Mouse (Mus musculus): ENCODE results near the gene Harbi1.
"Not testable (repeated sequence)": the region's sequence is repeated elsewhere in the genome, so short reads cannot be mapped to it uniquely, and the experiment has no call there.

The Harbi1 gene

GRCm38 (mm10) chr2:91718276-91718675, 7.6 kb downstream of the Harbi1 start:
- DNase-seq: no peak

- no peak for DNase-seq
These were observed 12.7 kb downstream of the Harbi1 start for GRCm38 (mm10) chr2:91723382-91723781.

DNA sequence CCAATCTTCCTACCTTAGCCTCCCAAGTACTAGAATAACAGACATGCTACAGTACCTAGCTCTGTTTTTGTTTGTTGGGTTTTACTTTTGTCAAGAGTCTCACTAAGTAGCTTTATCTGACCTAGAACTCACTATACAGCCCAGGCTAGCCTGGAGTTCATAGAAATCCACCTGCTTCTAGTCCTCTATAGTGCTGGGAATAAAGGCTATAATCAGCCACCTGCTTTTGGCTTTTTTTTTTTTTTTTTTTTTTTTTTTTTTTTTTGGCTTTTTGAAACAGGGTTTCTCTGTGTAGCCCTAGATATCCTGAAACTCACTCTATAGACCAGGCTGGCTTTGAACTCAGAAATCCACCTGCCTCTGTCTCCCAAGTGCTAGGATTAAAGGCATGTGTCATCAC, 13.3 kb downstream of the Harbi1 start:
- DNase-seq: no peak

DNA sequence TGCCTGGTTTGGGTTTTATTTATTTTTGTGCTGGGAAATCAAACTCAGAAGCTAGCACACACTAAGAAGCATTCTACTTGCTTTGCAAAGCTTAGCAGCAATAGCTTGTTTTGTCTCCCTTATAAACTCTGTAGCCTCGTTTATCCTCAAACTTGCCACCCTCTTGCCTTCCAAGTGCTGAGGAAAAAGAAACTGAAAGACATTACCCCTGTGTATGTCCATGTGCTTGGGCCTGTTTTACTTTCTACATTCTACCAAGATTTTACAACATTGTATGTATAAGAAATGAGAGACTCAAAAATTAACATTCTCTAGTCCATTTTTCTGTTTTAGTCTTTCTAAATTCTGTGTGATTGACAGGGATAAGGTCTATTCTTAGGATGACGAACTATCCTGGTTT, 14.1 kb downstream of the Harbi1 start:
- no peak for DNase-seq

DNA sequence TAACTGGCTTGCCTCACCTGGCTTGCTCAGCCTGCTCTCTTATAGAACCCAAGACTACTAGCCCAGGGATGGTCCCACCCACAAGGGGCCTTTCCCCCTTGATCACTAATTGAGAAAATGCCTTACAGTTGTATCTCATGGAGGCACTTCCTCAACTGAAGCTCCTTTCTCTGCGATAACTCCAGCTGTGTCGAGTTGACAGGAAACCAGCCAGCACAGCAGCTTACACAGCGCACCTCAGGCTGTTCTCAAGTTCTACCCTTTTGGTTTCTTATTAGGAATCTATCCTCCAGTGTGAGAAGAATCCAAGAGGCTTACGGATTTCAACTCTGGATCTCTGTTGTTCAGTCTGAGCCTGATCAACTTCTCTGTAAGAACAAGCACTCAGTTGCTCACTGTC, 14.8 kb downstream of the Harbi1 start:
- not testable (repeated sequence) for DNase-seq

- no peak for DNase-seq
These were observed 16.4 kb downstream of the Harbi1 start for GRCm38 (mm10) chr2:91727011-91727410.

DNA sequence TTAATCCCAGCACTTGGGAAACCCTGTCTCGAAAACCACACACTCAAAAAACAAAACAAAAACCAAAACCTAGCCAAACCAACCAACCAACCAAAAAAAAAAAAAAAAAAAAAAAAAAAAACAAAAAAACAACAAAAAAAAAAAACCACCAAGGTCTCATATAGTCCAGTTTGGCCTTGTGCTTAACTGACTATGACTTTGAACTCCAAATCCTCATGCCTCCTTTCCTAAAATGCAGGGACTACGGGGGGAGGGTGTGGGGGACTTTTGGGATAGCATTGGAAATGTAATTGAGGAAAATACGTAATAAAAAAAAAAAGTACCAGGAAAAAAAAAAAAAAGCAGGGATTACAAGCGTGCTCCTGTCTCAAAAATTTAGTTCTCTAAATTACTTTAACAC, 18.9 kb downstream of the Harbi1 start:
- no peak for DNase-seq

GRCm38 (mm10) chr2:91729971-91730821, 19.5 kb downstream of the Harbi1 start, which contains the start of gene Ambra1:
Gene Ambra1, plus strand, starts transcription at chr2:91730134.
- peak; percentile 90 for DNase-seq

DNA sequence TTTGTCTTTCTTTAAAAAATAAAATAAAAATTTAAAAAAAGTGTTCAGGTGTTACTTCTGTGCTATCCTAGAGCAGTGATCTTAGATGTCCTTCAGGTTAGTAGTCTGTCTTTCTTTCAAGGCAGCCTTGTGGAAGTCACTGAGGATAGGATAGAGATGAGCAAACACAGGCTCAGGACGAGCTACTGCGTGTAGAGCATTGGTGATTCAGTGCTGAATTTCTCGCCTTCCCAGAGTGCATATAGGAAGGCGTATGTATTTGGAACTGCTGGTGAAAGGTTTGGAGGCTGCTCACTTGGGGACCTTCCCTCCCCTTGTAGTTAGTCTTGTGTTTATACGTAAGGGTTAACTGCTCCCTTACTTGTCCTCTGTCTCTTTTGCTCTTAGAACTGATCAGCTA, 24.6 kb downstream of the Harbi1 start:
- no peak for DNase-seq

- DNase-seq: no peak
These were observed 28.9 kb downstream of the Harbi1 start for GRCm38 (mm10) chr2:91739586-91739985.

DNA sequence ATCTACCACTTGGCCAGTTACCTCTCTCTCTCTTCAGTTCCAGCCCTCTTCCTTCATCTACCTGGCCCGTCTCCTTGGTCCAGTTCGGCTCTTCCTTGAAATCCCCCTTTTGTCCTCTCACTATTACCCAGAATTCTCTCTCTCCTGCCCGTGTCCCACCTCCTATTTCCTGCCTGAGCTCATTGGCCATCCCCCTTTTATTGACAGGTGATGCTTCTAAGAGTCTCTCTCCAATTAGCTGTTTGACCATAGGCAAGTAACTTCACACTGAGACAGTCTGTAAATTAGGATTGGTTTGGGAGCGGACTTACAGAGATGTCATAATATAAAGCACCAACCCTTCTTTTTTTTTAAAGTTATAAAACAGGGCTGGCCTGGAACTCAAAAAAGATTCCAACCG, 34.0 kb downstream of the Harbi1 start:
- DNase-seq: no peak

DNA sequence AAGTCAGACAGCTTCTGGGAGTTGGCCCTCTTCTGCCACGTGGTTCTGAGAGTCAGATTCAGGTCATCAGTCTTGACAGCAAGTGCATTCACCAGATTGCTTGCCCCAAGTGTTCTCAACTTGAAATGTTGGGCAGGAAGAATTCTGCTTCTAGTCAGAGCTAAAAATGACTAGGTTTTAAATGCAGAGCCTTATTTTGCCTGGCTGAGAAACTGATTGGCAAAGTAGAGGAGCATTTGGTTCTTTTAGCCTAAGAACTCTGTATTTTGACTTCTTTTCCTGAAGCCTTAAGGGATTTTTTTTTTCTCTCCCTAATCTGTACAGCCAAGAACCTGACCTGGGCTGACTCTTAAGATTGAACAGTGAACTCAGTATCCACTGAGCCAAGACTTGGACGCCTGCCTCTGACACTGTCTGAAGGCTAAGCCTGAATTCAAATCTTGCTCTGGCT, 39.2 kb downstream of the Harbi1 start:
- peak; percentile 45 for DNase-seq

All from cerebellum, adult 9-10 months (tissue).